In genomic region chr17:56269741-56270140, GRCm38 (mm10) we compare ENCODE assay signal across 9 mouse cellular contexts. TPM values are rescaled to one million over a fixed set of nuclear protein-coding genes. Genes with fewer than 3 reads are reported as not detected.
DNase-seq lines count a peak whose midpoint lies in the region; ATAC-seq and TF ChIP-seq lines count a peak whose summit lies in the region.
"Had no signal": no experiment of that assay in that cellular context is flagged by ENCODE, and none has a peak within 500 bp of the region (broad histone marks: within the 10 kb centered on the region; RNA-seq: fewer than 3 reads in every experiment).

No protein-coding gene starts in this region.

- WGBS in lung, embryonic 15.5 days = 68% methylated on average over 3 of the region's 3 CpGs
- 75% methylated on average over 3 of the region's 3 CpGs for WGBS in forebrain, embryonic 13.5 days
- 84% methylated on average over 3 of the region's 3 CpGs for WGBS in limb, embryonic 11.5 days
- 67% methylated on average over 3 of the region's 3 CpGs for WGBS in olfactory bulb, adult 2 months

- H3K36me3 ChIP-seq in lung, embryonic 15.5 days = peaks cover 27% of the 10 kb centered on the region
- H3K36me3 ChIP-seq in forebrain, embryonic 13.5 days (ENCODE audit: poor library complexity, severe bottlenecking) = peaks cover 14% of the 10 kb centered on the region
- H3K36me3 ChIP-seq in limb, embryonic 11.5 days (ENCODE audit: control insufficient read depth, insufficient read depth, low read length) = no peaks in the 10 kb centered on the region; the same call in none of the 2 replicates

- peak overlapping the region; percentile 62 for H3K4me2 ChIP-seq in lung, embryonic 15.5 days
- H3K4me2 ChIP-seq in forebrain, embryonic 13.5 days = peak overlapping the region; percentile 68
- peak overlapping the region; percentile 58 for H3K4me2 ChIP-seq in limb, embryonic 11.5 days (ENCODE audit: low read depth, severe bottlenecking)

- no peak for TF ChIP-seq POLR2A in olfactory bulb, adult 2 months (IDR thresholded peaks at IDR 0.05; ENCODE audit: insufficient read depth, low read depth, low read length)

- TF ChIP-seq CTCF in olfactory bulb, adult 2 months (IDR thresholded peaks at IDR 0.05; ENCODE audit: insufficient read depth, low read depth, low read length) = no peak

- H3K4me3 ChIP-seq in lung, embryonic 15.5 days = peak overlapping the region; percentile 34; the same call in 1 of the 2 replicates
- peak overlapping the region; percentile 41 for H3K4me3 ChIP-seq in forebrain, embryonic 13.5 days
- H3K4me3 ChIP-seq in limb, embryonic 11.5 days (ENCODE audit: low read depth, low read length) = peak overlapping the region; percentile 24; the same call in 1 of the 2 replicates
- peak overlapping the region; percentile 45 for H3K4me3 ChIP-seq in olfactory bulb, adult 2 months (ENCODE audit: insufficient read depth, low read depth, low read length)

- no peaks in the 10 kb centered on the region for H3K27me3 ChIP-seq in lung, embryonic 15.5 days
- H3K27me3 ChIP-seq in forebrain, embryonic 13.5 days = no peaks in the 10 kb centered on the region
- H3K27me3 ChIP-seq in limb, embryonic 11.5 days (ENCODE audit: control insufficient read depth, insufficient read depth, low read length) = no peaks in the 10 kb centered on the region

- peaks cover 18% of the 10 kb centered on the region for H3K4me1 ChIP-seq in lung, embryonic 15.5 days
- H3K4me1 ChIP-seq in forebrain, embryonic 13.5 days = peaks cover 9% of the 10 kb centered on the region
- H3K4me1 ChIP-seq in limb, embryonic 11.5 days (ENCODE audit: control insufficient read depth, insufficient read depth, low read length) = no peaks in the 10 kb centered on the region
- H3K4me1 ChIP-seq in olfactory bulb, adult 2 months (ENCODE audit: control insufficient read depth, insufficient read depth, low read length) = peaks cover 32% of the 10 kb centered on the region

- H3K9ac ChIP-seq in lung, embryonic 15.5 days = no peak overlapping the region
- H3K9ac ChIP-seq in forebrain, embryonic 13.5 days = peak overlapping the region; percentile 60
- peak overlapping the region; percentile 40; the same call in 1 of the 2 replicates for H3K9ac ChIP-seq in limb, embryonic 11.5 days (ENCODE audit: low read length)

- H3K27ac ChIP-seq in lung, embryonic 15.5 days = peak overlapping the region; percentile 67; the same call in 1 of the 2 replicates
- peak overlapping the region; percentile 59; the same call in 1 of the 2 replicates for H3K27ac ChIP-seq in forebrain, embryonic 13.5 days
- H3K27ac ChIP-seq in limb, embryonic 11.5 days (replicated peaks; ENCODE audit: low read depth, low read length) = no peak overlapping the region
- H3K27ac ChIP-seq in olfactory bulb, adult 2 months (ENCODE audit: insufficient read depth, low read depth, low read length) = peak overlapping the region; percentile 86

- H3K9me3 ChIP-seq in lung, embryonic 15.5 days = no peaks in the 10 kb centered on the region
- H3K9me3 ChIP-seq in forebrain, embryonic 13.5 days (replicated peaks) = no peaks in the 10 kb centered on the region
- no peaks in the 10 kb centered on the region for H3K9me3 ChIP-seq in limb, embryonic 11.5 days (ENCODE audit: control insufficient read depth, low read length)

- no peak for ATAC-seq in lung, embryonic 15.5 days (ENCODE audit: borderline replicate concordance, extremely low read depth, low FRiP score, low TSS enrichment)
- ATAC-seq in forebrain, embryonic 13.5 days = peak; percentile 8
- no peak for ATAC-seq in limb, embryonic 11.5 days (ENCODE audit: insufficient number of reproducible peaks, low FRiP score, low TSS enrichment, low read depth)
- ATAC-seq in monocyte, adult 5-6 weeks (replicated peaks; ENCODE audit: insufficient number of reproducible peaks, low FRiP score, low TSS enrichment, poor library complexity, severe bottlenecking) = no peak

- no peak for DNase-seq in lung, postnatal 25 days (ENCODE audit: low spot score)
- DNase-seq in limb, embryonic 11.5 days (ENCODE audit: low spot score) = no peak
- DNase-seq in adrenal gland, adult 18-20 months (ENCODE audit: low spot score in 2 of 2) = no peak
- DNase-seq in natural killer cell, adult 2 months (ENCODE audit: low spot score in 2 of 2) = no peak

RNA-seq across cellular contexts. Expression of gene Ticam1, which starts 6.8 kb away (rescaled TPM):
- polyA plus RNA-seq in lung, embryonic 15.5 days (2015; fragmentation: Nextera tagmentation; extraction: Ambion mirVana) = 4.2 and 4.6 TPM in 2 replicates
- polyA plus RNA-seq in forebrain, embryonic 13.5 days (2015; fragmentation: Nextera tagmentation; extraction: Ambion mirVana) = 1.4 and 1.6 TPM in 2 replicates
- 3.2 and 3.8 TPM in 2 replicates for polyA plus RNA-seq in limb, embryonic 11.5 days (2014; fragmentation: Nextera tagmentation; extraction: Ambion mirVana)
- not detected in 2 replicates for polyA plus RNA-seq in olfactory bulb, adult 2 months (2012; ENCODE audit: insufficient read depth, insufficient read length, low replicate concordance, missing spikeins)
- total RNA-seq in adrenal gland, adult 18-20 months (2021) = 10 to 100 TPM; 23.1 to 26.7 TPM
- total RNA-seq in monocyte, adult 5-6 weeks (2017) = 2.6 to 11.4 TPM (median 3.9 TPM) in 3 replicates

RNA-seq across cellular contexts. Expression of gene Fem1a, which starts 13.1 kb away (rescaled TPM):
- 11.7 and 13.3 TPM in 2 replicates for polyA plus RNA-seq in lung, embryonic 15.5 days (2015; fragmentation: Nextera tagmentation; extraction: Ambion mirVana)
- 16.5 and 19.3 TPM in 2 replicates for polyA plus RNA-seq in forebrain, embryonic 13.5 days (2015; fragmentation: Nextera tagmentation; extraction: Ambion mirVana)
- 12.5 and 12.8 TPM in 2 replicates for polyA plus RNA-seq in limb, embryonic 11.5 days (2014; fragmentation: Nextera tagmentation; extraction: Ambion mirVana)
- polyA plus RNA-seq in olfactory bulb, adult 2 months (2012; ENCODE audit: insufficient read depth, insufficient read length, low replicate concordance, missing spikeins) = not detected in 2 replicates
- 10 to 100 TPM; 29.2 to 30.2 TPM for total RNA-seq in adrenal gland, adult 18-20 months (2021)
- total RNA-seq in monocyte, adult 5-6 weeks (2017) = 13.2 to 22.7 TPM (median 13.6 TPM) in 3 replicates

RNA-seq across cellular contexts. Expression of gene Plin3, which starts 22.9 kb away (rescaled TPM):
- polyA plus RNA-seq in lung, embryonic 15.5 days (2015; fragmentation: Nextera tagmentation; extraction: Ambion mirVana) = 82.4 and 82.5 TPM in 2 replicates
- 18.3 and 21.8 TPM in 2 replicates for polyA plus RNA-seq in forebrain, embryonic 13.5 days (2015; fragmentation: Nextera tagmentation; extraction: Ambion mirVana)
- 58.7 and 66.0 TPM in 2 replicates for polyA plus RNA-seq in limb, embryonic 11.5 days (2014; fragmentation: Nextera tagmentation; extraction: Ambion mirVana)
- not detected in 2 replicates for polyA plus RNA-seq in olfactory bulb, adult 2 months (2012; ENCODE audit: insufficient read depth, insufficient read length, low replicate concordance, missing spikeins)
- total RNA-seq in adrenal gland, adult 18-20 months (2021) = 10 to 100 TPM; 66.0 to 84.7 TPM
- 10.2 to 15.5 TPM (median 13.4 TPM) in 3 replicates for total RNA-seq in monocyte, adult 5-6 weeks (2017)

RNA-seq across cellular contexts. Expression of gene Arrdc5, which starts 30.3 kb away (rescaled TPM):
- polyA plus RNA-seq in lung, embryonic 15.5 days (2015; fragmentation: Nextera tagmentation; extraction: Ambion mirVana) = not detected in 2 replicates
- polyA plus RNA-seq in forebrain, embryonic 13.5 days (2015; fragmentation: Nextera tagmentation; extraction: Ambion mirVana) = not detected in 2 replicates
- not detected in 2 replicates for polyA plus RNA-seq in limb, embryonic 11.5 days (2014; fragmentation: Nextera tagmentation; extraction: Ambion mirVana)
- not detected in 2 replicates for polyA plus RNA-seq in olfactory bulb, adult 2 months (2012; ENCODE audit: insufficient read depth, insufficient read length, low replicate concordance, missing spikeins)
- not detected for total RNA-seq in adrenal gland, adult 18-20 months (2021)
- not detected in 3 replicates for total RNA-seq in monocyte, adult 5-6 weeks (2017)
- total RNA-seq: heart, postnatal 10 days had no signal

RNA-seq across cellular contexts. Expression of gene Uhrf1, which starts 33.4 kb away (rescaled TPM):
- polyA plus RNA-seq in lung, embryonic 15.5 days (2015; fragmentation: Nextera tagmentation; extraction: Ambion mirVana) = 148 and 150 TPM in 2 replicates
- 119 and 138 TPM in 2 replicates for polyA plus RNA-seq in forebrain, embryonic 13.5 days (2015; fragmentation: Nextera tagmentation; extraction: Ambion mirVana)
- 153 and 167 TPM in 2 replicates for polyA plus RNA-seq in limb, embryonic 11.5 days (2014; fragmentation: Nextera tagmentation; extraction: Ambion mirVana)
- not detected in 2 replicates for polyA plus RNA-seq in olfactory bulb, adult 2 months (2012; ENCODE audit: insufficient read depth, insufficient read length, low replicate concordance, missing spikeins)
- total RNA-seq in adrenal gland, adult 18-20 months (2021) = 1 to 10 TPM; 1.8 to 3.1 TPM
- 1.2 to 5.9 TPM (median 3.2 TPM) in 3 replicates for total RNA-seq in monocyte, adult 5-6 weeks (2017)

Comparison
In these comparisons a context has a peak if more than half of its experiments do, and no peak if none do; other contexts are left out.
1. RNA of gene Fem1a, which starts 13.1 kb away (polyA plus RNA-seq): 16.5 to 19.3 TPM in forebrain, embryonic 13.5 days, 11.7 to 13.3 TPM in lung, embryonic 15.5 days and 12.5 to 12.8 TPM in limb, embryonic 11.5 days; not detected in olfactory bulb, adult 2 months; every median in the first group is over 10 times any median in the second.
2. Peak in every context shown above with its lines, with median percentiles within 50 percentile points of each other: H3K4me2 ChIP-seq and H3K4me3 ChIP-seq.